27 mouse cellular contexts compared by ENCODE assay signal in genomic region chr9:54530836-54531235, GRCm38 (mm10). TPM values are rescaled to one million over a fixed set of nuclear protein-coding genes. Genes with fewer than 3 reads are reported as not detected.
DNase-seq lines count a peak whose midpoint lies in the region; ATAC-seq and TF ChIP-seq lines count a peak whose summit lies in the region.
"Had no signal": no experiment of that assay in that cellular context is flagged by ENCODE, and none has a peak within 500 bp of the region (broad histone marks: within the 10 kb centered on the region; RNA-seq: fewer than 3 reads in every experiment).

No protein-coding gene starts in this region.

- no peaks in the 10 kb centered on the region for H3K27me3 ChIP-seq in forebrain, postnatal 0 days (ENCODE audit: insufficient read depth, low read length)
- no peaks in the 10 kb centered on the region for H3K27me3 ChIP-seq in forebrain, embryonic 14.5 days (replicated peaks; ENCODE audit: control insufficient read depth, insufficient read depth, low read length)
- H3K27me3 ChIP-seq in thymus, adult 2 months (ENCODE audit: control insufficient read depth, insufficient read depth, low read length), result no peaks in the 10 kb centered on the region
- H3K27me3 ChIP-seq: embryonic facial prominence, embryonic 13.5 days; embryonic facial prominence, embryonic 15.5 days; forebrain, embryonic 12.5 days; forebrain, embryonic 15.5 days had no signal

- H3K9me3 ChIP-seq in forebrain, postnatal 0 days (ENCODE audit: low read length), result no peaks in the 10 kb centered on the region
- no peaks in the 10 kb centered on the region for H3K9me3 ChIP-seq in forebrain, embryonic 14.5 days (replicated peaks; ENCODE audit: control insufficient read depth, low read length)
- H3K9me3 ChIP-seq: embryonic facial prominence, embryonic 13.5 days; embryonic facial prominence, embryonic 15.5 days; forebrain, embryonic 10.5 days; forebrain, embryonic 12.5 days; forebrain, embryonic 15.5 days had no signal

- WGBS in forebrain, postnatal 0 days, result 81% methylated on average over 6 of the region's 6 CpGs
- WGBS in forebrain, embryonic 14.5 days, result 78% methylated on average over 6 of the region's 6 CpGs
- WGBS in thymus, adult 2 months, result 86% methylated on average over 6 of the region's 6 CpGs

- H3K4me1 ChIP-seq in forebrain, postnatal 0 days (ENCODE audit: insufficient read depth), result no peaks in the 10 kb centered on the region
- peaks cover 20% of the 10 kb centered on the region for H3K4me1 ChIP-seq in forebrain, embryonic 14.5 days (ENCODE audit: control insufficient read depth, insufficient read depth, low read length)
- H3K4me1 ChIP-seq in thymus, adult 2 months (replicated peaks; ENCODE audit: control insufficient read depth, insufficient read depth, low read length), result no peaks in the 10 kb centered on the region

- no peaks in the 10 kb centered on the region for H3K36me3 ChIP-seq in forebrain, postnatal 0 days (ENCODE audit: insufficient read depth)
- no peaks in the 10 kb centered on the region for H3K36me3 ChIP-seq in forebrain, embryonic 14.5 days (ENCODE audit: control insufficient read depth, insufficient read depth, low read length)
- no peaks in the 10 kb centered on the region for H3K36me3 ChIP-seq in thymus, adult 2 months (ENCODE audit: control insufficient read depth, insufficient read depth, low read length)
- H3K36me3 ChIP-seq: embryonic facial prominence, embryonic 13.5 days; embryonic facial prominence, embryonic 15.5 days; forebrain, embryonic 10.5 days; forebrain, embryonic 12.5 days; forebrain, embryonic 15.5 days had no signal

- H3K4me2 ChIP-seq in forebrain, postnatal 0 days (ENCODE audit: low read depth), result no peak overlapping the region
- H3K4me2 ChIP-seq in forebrain, embryonic 14.5 days (ENCODE audit: low read length), result no peak overlapping the region
- H3K4me2 ChIP-seq: embryonic facial prominence, embryonic 13.5 days; embryonic facial prominence, embryonic 15.5 days; forebrain, embryonic 12.5 days; forebrain, embryonic 15.5 days had no signal

- H3K9ac ChIP-seq in forebrain, postnatal 0 days, result no peak overlapping the region
- no peak overlapping the region for H3K9ac ChIP-seq in forebrain, embryonic 14.5 days (ENCODE audit: low read length)
- H3K9ac ChIP-seq: embryonic facial prominence, embryonic 13.5 days; embryonic facial prominence, embryonic 15.5 days; forebrain, embryonic 12.5 days; forebrain, embryonic 15.5 days had no signal

- ATAC-seq in forebrain, postnatal 0 days, result 0 out of 2 replicates have a peak, but pooled peaks have one; percentile 19
- ATAC-seq in forebrain, embryonic 14.5 days, result no peak
- ATAC-seq: CD4-positive, CD25-positive, alpha-beta regulatory T cell, adult 4 months; forebrain, embryonic 15.5 days had no signal

- no peak overlapping the region for H3K4me3 ChIP-seq in forebrain, postnatal 0 days (ENCODE audit: low read depth, low read length)
- H3K4me3 ChIP-seq in forebrain, embryonic 14.5 days (ENCODE audit: low read depth, low read length), result no peak overlapping the region
- no peak overlapping the region for H3K4me3 ChIP-seq in thymus, adult 2 months (ENCODE audit: control insufficient read depth, insufficient read depth, low read length)
- H3K4me3 ChIP-seq: embryonic facial prominence, embryonic 13.5 days; embryonic facial prominence, embryonic 15.5 days; erythroblast, embryonic 14.5 days; forebrain, embryonic 10.5 days; forebrain, embryonic 12.5 days; forebrain, embryonic 15.5 days had no signal

- H3K27ac ChIP-seq in forebrain, postnatal 0 days (ENCODE audit: low read depth, low read length), result 0 out of 2 replicates have a peak overlapping the region, but pooled peaks have one; percentile 29
- no peak overlapping the region for H3K27ac ChIP-seq in forebrain, embryonic 14.5 days (ENCODE audit: low read depth, low read length)
- H3K27ac ChIP-seq in thymus, adult 2 months (ENCODE audit: control insufficient read depth, insufficient read depth, low read length), result no peak overlapping the region
- H3K27ac ChIP-seq: embryonic facial prominence, embryonic 13.5 days; embryonic facial prominence, embryonic 15.5 days; forebrain, embryonic 10.5 days; forebrain, embryonic 12.5 days; forebrain, embryonic 15.5 days had no signal

- no peak for TF ChIP-seq POLR2A in brain, embryonic 14.5 days (IDR thresholded peaks at IDR 0.05; ENCODE audit: borderline replicate concordance, extremely low read depth, insufficient read depth, insufficient read length, poor library complexity, severe bottlenecking)
- no peak for TF ChIP-seq POLR2A in thymus, adult 2 months (IDR thresholded peaks at IDR 0.05; ENCODE audit: control insufficient read depth, extremely low read depth, insufficient read depth, low read length, poor library complexity)

- no peak for TF ChIP-seq CTCF in forebrain, postnatal 0 days (IDR thresholded peaks at IDR 0.05; ENCODE audit: low read depth)
- no peak for TF ChIP-seq CTCF in brain, embryonic 14.5 days (IDR thresholded peaks at IDR 0.05; ENCODE audit: borderline replicate concordance, extremely low read depth, insufficient read depth, insufficient read length)
- TF ChIP-seq CTCF in thymus, adult 2 months (IDR thresholded peaks at IDR 0.05; ENCODE audit: borderline replicate concordance, control insufficient read depth, extremely low read depth, insufficient read depth, low read length, poor library complexity), result no peak

- intact Hi-C loops in heart, postnatal 10 days (cut with DNase I), result no loop called here

- DNase-seq in forebrain, postnatal 0 days, result no peak
- DNase-seq in forebrain, embryonic 14.5 days (ENCODE audit: low spot score), result no peak
- DNase-seq in heart, adult 11 months, result peak; percentile 52
- DNase-seq in heart, postnatal 10 days, result no peak
- peak; percentile 3 for DNase-seq in brain, embryonic 14.5 days (ENCODE audit: low read depth)
- DNase-seq in thymus, adult 2 months, result no peak
- DNase-seq: adrenal gland, adult 2 months; adrenal gland, postnatal 10 days; adrenal gland, postnatal 25 days; B cell, adult 2 months; cerebellum, adult 11 months; cerebellum, adult 18-20 months; cerebellum, adult 8-10 months; cerebellum, adult 9-11 months; cerebellum, postnatal 14 days; cerebellum, postnatal 36 days; embryo, embryonic 11 days had no signal

RNA-seq across cellular contexts. Expression of gene Sh2d7, which starts 7.9 kb away (rescaled TPM):
- not detected in 2 replicates for total RNA-seq in forebrain, postnatal 0 days (2014; rRNA removed)
- 0.05 TPM in 1 of 2 replicates, not detected in the other for polyA plus RNA-seq in forebrain, postnatal 0 days (2015; fragmentation: Nextera tagmentation; extraction: Ambion mirVana)
- polyA plus RNA-seq in forebrain, embryonic 14.5 days (2014; fragmentation: Nextera tagmentation; extraction: Ambion mirVana), result 0.10 TPM in 2 replicates
- not detected for total RNA-seq in heart, postnatal 10 days (2021)
- 0.11 and 0.19 TPM in 2 replicates for polyA plus RNA-seq in brain, embryonic 14.5 days (2012; rRNA removed)
- polyA plus RNA-seq in thymus, adult 2 months (2012; rRNA removed), result 1.3 and 1.9 TPM in 2 replicates
- total RNA-seq: adrenal gland, adult 2 months; adrenal gland, postnatal 10 days; adrenal gland, postnatal 25 days; adrenal gland, postnatal 4 days; common myeloid progenitor, adult 5-6 weeks had no signal
- polyA plus RNA-seq: adrenal gland, adult 2 months; CD4-positive, CD25-positive, alpha-beta regulatory T cell, adult 4 months; embryonic facial prominence, embryonic 11.5 days; embryonic facial prominence, embryonic 13.5 days; erythroblast, embryonic 14.5 days; forebrain, embryonic 10.5 days had no signal

RNA-seq across cellular contexts. Expression of gene Cib2, which starts 29.2 kb away (rescaled TPM):
- total RNA-seq in forebrain, postnatal 0 days (2014; rRNA removed), result 56.7 and 61.2 TPM in 2 replicates
- polyA plus RNA-seq in forebrain, postnatal 0 days (2015; fragmentation: Nextera tagmentation; extraction: Ambion mirVana), result 66.5 and 72.5 TPM in 2 replicates
- polyA plus RNA-seq in forebrain, embryonic 14.5 days (2014; fragmentation: Nextera tagmentation; extraction: Ambion mirVana), result 42.7 and 43.4 TPM in 2 replicates
- 10 to 100 TPM in 1 of 2 experiments, 1 to 10 TPM in 1; 2.9 to 11.0 TPM for total RNA-seq in heart, postnatal 10 days (2021)
- polyA plus RNA-seq in brain, embryonic 14.5 days (2012; rRNA removed), result 24.7 and 28.2 TPM in 2 replicates
- 5.8 and 6.4 TPM in 2 replicates for polyA plus RNA-seq in thymus, adult 2 months (2012; rRNA removed)
- total RNA-seq: common myeloid progenitor, adult 5-6 weeks had no signal

RNA-seq across cellular contexts. Expression of gene Dmxl2, which starts 29.4 kb away (rescaled TPM):
- total RNA-seq in forebrain, postnatal 0 days (2014; rRNA removed), result 108 and 129 TPM in 2 replicates
- polyA plus RNA-seq in forebrain, postnatal 0 days (2015; fragmentation: Nextera tagmentation; extraction: Ambion mirVana), result 23.6 and 39.7 TPM in 2 replicates
- polyA plus RNA-seq in forebrain, embryonic 14.5 days (2014; fragmentation: Nextera tagmentation; extraction: Ambion mirVana), result 39.5 and 53.7 TPM in 2 replicates
- total RNA-seq in heart, postnatal 10 days (2021), result 10 to 100 TPM; 19.1 to 22.1 TPM
- 52.9 and 60.4 TPM in 2 replicates for polyA plus RNA-seq in brain, embryonic 14.5 days (2012; rRNA removed)
- polyA plus RNA-seq in thymus, adult 2 months (2012; rRNA removed), result 0.89 and 1.0 TPM in 2 replicates

RNA-seq across cellular contexts. Expression of gene Idh3a, which starts 55.3 kb away (rescaled TPM):
- 94.6 and 100 TPM in 2 replicates for total RNA-seq in forebrain, postnatal 0 days (2014; rRNA removed)
- 171 and 183 TPM in 2 replicates for polyA plus RNA-seq in forebrain, postnatal 0 days (2015; fragmentation: Nextera tagmentation; extraction: Ambion mirVana)
- polyA plus RNA-seq in forebrain, embryonic 14.5 days (2014; fragmentation: Nextera tagmentation; extraction: Ambion mirVana), result 141 and 175 TPM in 2 replicates
- 100 to 1,000 TPM; 529 to 594 TPM for total RNA-seq in heart, postnatal 10 days (2021)
- polyA plus RNA-seq in brain, embryonic 14.5 days (2012; rRNA removed), result 75.5 and 82.6 TPM in 2 replicates
- polyA plus RNA-seq in thymus, adult 2 months (2012; rRNA removed), result 44.6 and 50.1 TPM in 2 replicates

Comparison
In these comparisons a context has a peak if more than half of its experiments do, and no peak if none do; other contexts are left out.
1. DNase-seq: peak in heart, adult 11 months (single experiment) and brain, embryonic 14.5 days (single experiment); none in forebrain, postnatal 0 days (single experiment), forebrain, embryonic 14.5 days (single experiment), heart, postnatal 10 days (0 of 2) and thymus, adult 2 months (single experiment).
2. RNA of gene Dmxl2, which starts 29.4 kb away (polyA plus RNA-seq): 52.9 to 60.4 TPM in brain, embryonic 14.5 days, 23.6 to 39.7 TPM in forebrain, postnatal 0 days and 39.5 to 53.7 TPM in forebrain, embryonic 14.5 days; 0.89 to 1.0 TPM in thymus, adult 2 months; every median in the first group is over 10 times any median in the second.